Mouse (Mus musculus) CD4-positive, CD25-positive, alpha-beta regulatory T cell, adult 2 months (primary cell): ENCODE measurements at regions not wholly inside any gene's neighbourhood (a gene's known extent, or its start where the extent isn't known, plus 50 kb on each side); places are given as distances from the start of the nearest gene placed in this dataset.
"Not testable (repeated sequence)": the region's sequence is repeated elsewhere in the genome, so short reads cannot be mapped to it uniquely, and the experiment has no call there.

Experiments used
- DNase-seq: peaks from one replicate; pipeline ENCODE4 v3.0.0-alpha.2; 2012; ENCODE audit warnings: low read depth, low spot score

DNA sequence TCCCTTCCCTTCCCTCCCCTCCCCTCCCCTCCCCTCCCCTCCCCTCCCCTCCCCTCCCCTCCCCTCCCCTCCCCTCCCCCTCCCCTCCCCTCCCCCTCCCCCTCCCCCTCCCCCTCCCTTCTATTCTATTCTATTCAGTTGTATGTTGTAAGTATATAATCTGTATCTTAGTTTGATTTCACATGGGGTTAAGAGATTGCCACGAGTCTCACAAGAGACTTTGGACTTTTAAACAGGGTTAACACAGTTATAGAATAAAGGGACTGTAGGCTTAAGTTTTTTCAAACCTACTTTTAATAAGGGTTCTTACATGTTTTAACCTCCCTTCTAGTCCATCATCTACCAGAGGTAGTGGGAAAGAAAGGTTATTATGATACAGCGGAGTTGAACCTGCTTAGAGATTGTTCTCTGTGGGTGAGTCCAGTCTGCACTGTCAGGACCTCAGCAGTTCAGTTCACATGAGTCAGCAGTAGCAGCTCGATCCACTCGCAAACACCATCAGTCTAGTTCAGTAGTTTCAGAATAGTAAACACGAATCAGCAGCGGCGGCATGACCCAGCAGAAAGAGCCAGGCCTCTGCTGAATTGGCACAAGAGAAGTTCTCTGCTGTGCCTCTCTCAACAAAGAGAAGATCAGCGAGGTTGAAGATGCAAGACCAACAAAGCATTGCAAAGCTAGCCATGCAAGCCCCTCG is 116.8 kb upstream of the Shb start:
- no peak for DNase-seq

DNA sequence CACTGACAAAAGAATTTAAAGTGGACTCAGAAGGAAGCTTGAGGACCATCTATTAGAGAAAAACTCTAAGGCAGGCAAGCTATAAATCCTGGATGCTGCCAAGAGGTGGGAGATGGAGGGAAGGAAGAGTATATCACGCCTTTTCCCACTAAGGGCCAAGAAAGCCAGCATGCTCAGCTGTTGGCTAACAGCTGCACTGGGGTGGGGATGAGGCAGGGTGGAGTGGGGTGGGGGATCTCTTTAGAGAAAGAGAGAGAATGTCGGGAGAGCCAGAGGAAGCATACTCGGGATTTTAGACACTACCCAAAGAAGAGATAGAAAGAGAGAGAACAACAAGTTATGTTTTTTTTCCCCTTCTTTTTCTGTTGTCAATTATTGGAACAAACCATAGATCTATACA is 115.2 kb upstream of the Shb start:
- no peak for DNase-seq

DNA sequence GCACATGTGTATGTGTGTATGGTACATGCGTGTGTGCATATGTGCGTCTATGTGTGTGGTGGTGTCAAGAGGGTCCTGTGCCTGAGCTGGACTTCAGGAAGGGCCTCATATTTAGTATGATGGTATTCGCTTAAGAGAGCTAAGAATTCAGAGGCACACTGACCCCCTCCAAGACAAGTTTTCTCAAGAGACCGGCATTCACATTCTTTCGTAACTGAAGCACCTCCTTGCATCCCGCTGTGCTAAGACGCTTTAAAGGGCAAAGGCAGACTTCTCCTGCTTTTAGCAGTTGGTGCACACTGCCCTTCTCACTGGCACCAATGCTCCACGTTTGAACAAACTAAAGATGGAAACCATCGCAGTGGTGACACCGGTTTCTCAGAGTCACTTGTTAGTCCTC is 110.3 kb upstream of the Shb start:
- no peak for DNase-seq

DNA sequence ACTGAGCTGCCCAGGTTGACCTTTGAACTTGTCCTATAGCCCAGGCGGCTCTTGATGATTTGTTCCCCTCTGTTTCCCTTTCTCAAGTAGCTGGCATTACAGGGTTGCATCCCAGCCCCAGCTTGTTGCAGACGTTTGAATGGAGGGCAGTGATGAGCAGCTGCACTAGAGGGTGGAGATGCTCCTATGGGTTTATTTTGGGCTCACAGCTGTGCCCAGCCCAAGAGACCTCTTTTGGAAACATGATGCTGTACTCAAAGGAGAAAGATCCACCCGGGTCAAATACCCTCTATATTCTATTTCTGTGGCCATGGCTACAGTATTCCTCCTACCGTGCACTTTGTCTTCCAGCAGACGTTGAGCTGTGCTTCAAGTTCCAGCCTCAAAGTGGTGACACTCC is 109.0 kb upstream of the Shb start:
- no peak for DNase-seq

DNA sequence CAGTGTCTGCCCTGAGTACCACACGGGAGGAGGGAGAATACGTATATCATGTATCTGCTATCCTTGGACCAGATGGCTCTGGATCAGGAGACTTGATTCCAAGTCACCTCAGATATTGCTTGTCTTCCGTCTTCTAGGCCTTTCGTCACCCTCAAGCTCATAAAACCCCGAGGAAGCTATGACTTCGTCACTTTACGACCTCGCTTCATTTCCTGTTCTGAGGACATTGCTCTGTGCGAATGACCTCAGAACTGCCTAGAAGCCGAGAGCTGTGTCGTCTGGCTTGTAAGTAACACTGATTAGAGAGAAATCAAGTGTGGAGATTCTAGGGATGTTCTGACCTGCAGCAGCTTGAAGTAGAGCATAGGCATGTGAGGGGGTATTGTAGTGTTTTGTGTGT is 108.4 kb upstream of the Shb start:
- DNase-seq, result no peak

DNA sequence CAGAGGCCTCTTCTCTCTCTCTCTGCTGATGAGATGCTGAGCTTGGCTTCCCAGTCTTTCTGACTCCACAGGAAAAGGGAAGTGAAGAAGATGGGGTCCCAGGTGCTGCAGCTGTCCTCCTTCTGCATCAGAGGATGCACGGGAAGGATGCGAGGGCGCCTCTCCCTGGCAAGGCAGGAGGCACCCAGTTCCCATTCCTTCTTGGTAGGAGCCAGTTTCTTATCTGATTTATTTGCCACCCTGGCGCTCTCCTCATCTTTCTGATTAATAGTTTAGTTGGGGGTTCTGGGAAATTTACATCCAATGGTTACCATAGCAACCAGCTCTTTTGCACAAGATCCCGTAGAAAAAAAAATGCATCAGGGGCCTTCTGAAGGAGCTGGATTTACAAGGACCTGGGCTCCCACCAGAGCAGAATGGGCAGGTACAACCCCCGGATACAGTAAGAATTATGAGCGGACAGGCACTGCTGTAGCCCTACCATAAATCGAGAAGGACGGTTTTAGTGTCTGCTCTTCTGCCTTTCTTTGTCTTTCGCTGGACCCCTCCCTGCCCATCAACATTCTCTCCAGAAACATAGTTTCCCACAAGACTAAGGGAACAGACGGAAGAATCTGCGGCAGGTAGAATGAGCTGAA is 107.2 kb upstream of the Shb start:
- no peak for DNase-seq

DNA sequence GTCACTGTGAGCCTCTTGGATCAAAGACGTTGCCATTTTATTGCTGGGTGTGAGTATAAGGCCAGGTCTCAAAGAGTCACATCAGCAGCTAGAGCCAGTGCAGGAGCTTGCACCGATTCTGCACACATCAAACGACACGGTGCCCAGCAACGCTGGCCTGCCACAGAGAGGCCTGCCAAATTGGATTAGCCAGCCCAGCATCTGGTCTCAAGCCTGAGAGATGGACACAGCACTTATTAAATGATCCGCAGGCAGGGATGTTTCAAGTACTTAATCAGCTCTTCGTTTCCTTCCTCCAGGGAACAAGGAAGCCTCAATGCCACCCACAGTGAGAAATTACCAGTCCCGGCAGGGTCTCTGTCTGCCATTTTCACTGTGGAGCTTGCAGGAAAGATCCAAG is 106.1 kb upstream of the Shb start:
- DNase-seq, result no peak

DNA sequence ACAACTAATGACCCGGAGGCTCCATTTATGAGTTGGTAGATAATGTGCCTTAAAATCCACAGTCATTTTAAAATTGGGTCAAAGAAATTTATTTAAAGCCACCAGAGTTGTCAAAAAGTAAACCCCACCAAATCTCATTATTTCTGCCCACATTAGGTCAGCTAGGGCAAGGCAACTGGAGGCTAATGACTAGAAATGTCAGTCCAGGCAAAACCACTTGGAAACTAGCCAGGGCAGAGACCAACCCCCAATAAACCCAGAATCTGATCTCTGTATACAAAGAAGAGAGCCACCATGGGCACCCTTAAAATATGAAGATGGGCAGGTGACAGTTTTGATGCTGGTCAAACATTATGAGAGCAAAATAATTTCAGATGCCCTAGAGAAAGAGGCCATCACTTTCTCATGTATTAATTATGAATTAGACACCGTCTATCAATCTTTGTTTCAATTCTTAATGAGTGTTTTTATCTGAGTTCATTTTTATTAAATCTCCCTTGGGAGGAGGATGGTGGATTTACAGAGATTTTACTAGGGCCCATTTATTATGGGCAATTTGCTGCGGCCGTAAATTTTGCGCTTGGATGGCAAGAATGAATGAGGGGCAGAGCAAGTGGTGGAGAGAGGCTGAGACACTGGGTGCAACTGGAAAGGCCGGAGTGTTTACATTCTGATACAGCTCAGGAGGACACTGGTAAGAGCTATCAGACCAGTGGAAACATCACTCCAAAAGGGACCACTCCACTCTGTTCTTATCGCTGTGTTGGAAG is 99.2 kb upstream of the Shb start:
- no peak for DNase-seq

DNA sequence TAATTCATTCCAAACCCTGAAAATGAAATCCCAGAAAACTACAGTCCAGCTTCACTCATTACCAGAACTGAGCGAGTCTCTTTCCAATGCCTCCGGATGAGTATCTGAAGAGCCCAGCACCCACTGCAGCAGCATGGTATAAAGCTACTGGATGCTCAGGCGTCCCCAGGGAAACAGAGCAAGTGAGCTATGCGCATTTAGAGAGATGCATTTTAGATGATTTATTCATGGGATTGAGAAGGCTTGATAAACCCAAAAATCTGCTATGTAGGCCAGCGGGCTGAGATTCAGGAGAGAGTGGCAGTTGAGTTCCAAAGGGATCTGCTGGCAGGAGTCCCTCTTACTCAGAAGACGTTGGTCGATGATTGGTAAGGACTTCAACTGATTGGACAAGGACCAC is 93.4 kb upstream of the Shb start:
- DNase-seq, result no peak

DNA sequence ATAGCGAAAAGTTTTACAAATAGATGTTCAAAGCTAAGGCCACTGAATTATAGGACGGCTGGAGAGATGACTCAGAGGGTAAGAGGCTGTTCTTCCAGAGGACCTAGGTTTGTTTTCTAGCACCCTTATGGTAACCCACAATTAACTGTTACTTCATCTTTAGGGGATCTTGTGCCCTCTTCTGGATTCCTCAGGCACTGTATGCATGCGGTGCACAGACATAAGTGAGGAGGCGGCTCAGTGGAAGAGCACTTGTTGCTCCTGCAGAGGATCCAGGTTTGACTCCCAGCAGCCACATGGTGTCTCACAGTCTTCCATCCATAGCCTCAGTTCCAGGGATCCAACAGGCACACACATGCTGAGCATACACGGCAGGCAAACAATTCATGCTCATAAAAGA is 89.7 kb upstream of the Shb start:
- DNase-seq, result peak; percentile 3

DNA sequence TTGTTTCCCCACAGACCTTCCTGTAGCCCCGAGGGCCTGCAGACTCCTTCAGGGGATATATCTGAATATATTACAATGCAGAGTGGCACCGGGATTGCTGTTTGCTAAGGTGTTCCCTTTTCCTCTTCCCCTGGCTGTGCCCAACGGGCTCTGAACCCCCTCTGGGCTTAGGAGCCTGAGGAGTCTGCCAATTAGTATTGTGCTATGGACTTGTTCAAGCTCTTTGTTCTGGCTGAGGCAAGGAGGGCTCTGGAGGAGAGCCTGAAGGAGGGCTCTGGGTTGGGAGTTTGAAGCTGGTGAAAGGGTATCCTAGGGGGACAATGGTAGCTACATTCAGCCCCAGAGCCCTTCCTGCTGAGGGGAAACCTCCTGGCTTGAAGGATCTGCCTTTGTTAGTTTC is 84.9 kb upstream of the Shb start:
- DNase-seq, result no peak

DNA sequence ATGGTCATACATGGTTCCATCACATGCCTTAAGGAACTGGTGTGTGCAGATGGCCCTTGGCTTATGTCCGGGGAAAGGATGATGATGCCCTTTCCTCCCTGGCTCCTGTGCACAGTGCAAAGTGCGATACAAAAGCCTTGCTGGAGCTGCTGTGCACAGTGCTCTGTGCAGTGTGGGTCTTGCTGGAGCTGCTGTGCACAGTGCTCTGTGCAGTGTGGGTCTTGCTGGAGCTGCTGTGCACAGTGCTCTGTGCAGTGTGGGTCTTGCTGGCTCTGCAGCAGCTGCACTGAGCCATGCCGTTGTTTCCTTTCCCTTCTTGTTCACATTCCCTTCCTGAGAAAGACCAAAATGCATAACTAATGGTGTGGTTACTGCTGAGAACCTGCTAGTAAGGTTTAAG is 81.2 kb upstream of the Shb start:
- not testable (repeated sequence) for DNase-seq

DNA sequence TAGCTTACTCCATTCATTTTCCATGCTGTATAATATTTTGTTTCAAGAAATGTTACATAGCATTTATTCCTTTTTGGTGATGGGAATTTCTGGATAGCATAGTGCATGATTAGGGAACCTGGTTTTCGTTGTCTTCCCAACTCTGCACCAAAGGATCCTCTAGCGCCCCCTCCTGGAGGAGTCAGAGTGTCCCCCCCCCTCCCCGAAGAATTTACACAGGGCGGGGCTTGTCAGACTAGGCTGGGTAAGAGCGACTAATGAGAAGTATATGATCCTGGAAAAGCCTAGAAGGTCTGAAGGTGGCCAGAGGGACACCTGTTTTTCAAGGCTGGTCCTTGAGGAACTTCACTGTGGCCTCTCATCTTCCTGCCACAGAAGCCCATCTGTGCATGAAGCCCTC is 79.9 kb upstream of the Shb start:
- DNase-seq, result peak; percentile 61

DNA sequence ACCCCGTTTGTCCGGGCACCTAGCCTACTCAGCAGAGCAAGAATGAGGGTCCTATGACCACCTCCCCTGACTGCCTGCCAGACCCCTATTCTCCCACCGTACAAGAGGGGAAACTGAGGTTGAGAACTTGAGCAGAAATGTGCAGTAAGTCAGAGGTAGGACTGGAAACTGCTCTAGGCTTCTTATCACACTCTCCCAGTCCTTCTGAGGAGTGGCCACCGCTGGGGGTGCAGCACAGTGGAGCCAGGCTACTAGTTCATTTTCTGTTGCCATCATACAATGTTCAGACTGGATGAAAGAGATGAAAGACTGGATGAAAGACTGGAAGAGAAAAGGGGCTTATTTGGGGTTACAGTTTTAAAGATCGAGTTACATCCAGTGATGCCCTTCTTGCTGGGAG is 78.7 kb upstream of the Shb start:
- no peak for DNase-seq

DNA sequence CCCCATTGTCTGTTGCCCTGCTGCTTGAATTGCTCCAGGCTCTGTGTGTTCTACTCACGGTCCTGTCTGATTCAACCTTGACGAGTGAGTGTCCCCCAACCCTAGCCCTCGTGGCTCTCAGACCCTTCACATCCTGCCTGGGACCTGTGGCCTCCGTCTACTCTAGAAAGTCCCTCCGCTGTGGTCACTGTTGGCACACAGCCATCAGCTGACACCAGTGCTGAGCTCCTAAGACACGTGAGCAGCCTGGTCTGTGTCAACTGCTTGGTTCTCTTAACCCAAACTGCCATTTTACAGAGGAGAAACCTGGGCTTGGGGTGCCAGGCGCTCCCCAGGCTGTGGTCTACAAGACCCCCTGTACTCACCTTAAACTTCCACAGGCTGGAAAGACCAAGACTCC is 74.3 kb upstream of the Shb start:
- DNase-seq, result no peak

DNA sequence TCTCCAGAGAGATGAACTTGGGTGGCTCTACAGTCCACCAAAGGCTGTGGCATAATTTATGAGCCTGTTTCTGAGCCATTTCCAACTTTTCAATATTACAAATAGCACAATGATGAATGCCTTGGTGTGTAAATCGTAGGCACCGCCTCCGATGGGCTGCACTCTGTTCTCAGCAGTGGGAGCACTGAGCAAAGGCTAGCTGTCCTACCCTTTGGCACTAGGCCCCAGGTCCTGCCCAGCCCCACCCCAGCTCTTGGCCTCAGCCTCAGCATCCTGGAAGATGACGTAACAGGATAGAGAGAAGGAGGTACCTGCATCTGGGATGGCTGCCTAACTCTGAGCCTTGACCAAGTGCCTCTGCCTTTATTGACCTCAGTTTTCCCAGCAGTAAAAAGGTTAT is 73.4 kb upstream of the Shb start:
- DNase-seq, result no peak

DNA sequence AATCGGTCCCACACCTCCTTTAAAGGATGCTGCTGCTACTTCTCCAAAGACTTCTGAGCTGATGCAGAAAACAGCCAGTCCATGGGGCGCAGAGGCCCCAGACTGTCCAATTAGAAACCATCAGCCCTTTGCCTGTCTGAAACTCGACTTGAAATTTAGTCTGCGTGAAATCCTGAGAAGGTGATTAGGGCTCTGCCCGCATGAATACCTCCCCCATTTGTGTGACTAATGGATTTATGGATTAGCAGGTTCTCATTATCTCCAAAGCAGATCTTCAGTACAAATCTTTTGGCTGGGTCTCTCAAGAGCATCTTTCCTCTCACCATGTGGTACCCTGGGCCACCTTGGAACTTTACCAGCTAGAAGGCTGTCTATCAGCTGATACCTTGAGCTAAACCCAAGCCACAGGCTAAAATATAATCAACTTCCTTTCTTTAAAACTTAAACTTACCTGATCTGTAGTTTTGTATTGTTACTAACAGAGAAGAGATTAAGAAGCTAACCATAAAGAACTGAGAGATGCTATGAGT is 72.1 kb upstream of the Shb start:
- DNase-seq, result no peak

DNA sequence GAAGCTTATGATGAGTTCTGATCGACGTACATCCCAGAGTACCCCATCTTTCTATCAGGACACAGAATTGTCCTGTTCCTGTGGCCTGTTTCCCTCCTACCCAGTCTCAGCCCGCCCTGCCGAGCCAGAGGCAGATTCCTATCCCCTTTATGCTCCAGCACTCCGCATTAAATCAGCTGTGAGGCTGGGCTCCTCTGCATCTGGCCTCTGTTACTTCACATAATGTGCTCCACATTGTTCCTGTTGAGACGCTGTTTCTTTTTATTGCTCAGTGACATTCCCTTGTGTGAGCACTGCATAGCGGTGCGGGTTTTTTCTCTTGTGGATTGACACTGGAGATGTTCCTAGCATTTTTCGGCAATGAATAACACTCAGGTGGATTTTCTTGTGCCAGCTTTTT is 68.2 kb upstream of the Shb start:
- DNase-seq, result no peak

DNA sequence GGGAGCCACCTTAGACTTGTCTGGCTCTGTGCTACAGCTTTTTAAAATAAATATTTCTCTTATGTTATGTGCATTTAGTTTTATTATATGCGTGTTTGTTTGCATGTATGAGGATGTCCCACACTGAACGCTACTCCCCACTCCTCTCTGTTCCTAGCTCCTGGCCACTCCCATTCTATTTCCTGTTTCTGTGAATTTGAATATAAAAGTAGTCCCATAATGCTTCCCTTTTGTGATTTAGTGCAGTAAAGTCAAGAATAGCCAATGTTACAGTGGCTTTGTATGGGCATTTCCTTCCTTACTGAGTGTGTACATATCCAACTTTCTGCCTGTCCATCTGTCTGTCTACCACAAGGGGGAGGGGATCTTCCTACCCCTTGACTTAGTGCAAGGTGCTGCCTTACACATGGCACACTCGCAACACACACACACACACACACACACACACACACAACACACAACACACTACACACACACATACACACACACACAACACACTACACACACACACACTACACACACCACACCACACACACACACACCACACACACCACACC is 61.2 kb upstream of the Shb start:
- no peak for DNase-seq

DNA sequence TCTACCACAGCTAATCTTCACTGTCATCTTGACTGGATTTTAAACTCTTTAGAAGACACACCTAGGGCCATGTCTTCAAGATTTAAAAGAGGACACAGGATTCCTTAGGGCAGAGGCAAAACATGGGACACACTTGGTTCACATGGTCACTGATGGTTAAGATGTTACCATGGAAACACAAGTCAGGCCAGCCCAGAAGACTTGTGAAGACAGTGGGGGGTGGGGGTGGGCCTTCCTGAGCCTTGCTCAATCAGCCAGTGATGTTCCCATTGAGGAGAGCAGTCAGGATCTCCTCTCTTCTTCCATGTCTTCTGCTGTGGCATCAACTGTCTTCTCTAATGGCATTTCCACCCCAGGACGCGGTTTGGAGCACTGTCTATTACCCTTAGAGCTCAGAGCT is 60.5 kb upstream of the Shb start:
- DNase-seq, result no peak

DNA sequence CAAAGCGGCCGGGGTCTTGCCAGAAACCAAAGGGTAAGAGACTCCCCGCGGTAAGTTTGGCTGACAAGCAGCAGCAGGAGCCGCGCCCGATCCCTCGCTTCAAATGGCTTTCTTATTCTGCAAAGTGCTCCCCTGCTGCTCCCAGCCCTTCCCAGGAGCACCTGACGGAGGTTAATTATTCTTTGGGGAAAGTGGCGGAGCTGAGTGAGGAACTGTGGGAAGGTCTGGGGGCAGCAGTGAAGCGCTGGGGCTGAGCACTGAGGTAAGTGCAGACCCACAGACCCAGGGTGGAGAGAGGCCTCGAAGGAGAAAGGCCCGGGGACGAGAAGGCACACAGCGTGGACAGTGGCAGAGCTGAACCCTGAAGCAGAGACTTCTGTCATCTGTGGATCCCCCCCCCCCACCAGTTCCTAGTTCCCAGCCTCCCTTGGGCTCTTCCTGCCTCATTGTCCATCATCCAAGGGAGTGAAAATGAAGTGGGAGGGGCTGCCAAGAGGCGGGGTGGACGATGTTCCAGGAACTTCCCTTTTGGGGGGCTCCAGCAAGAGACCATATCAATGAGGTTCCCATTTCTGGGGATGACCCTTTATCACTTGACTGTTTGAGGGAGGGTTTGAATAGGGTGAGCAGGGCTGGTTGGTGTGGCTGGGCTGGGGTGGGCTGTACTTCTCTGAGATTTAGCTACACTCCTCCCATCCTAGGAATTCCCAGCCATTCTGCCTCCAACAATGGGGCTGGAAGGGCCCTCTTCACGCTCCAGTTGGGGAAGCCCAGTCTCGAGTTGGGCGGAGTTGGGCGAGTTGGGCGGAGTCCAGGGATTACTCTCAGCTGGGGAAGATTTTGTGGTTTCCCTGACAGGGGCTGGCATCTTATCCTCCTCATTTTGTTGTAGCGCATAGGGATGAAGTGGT is 59.4 kb upstream of the Shb start:
- no peak for DNase-seq

DNA sequence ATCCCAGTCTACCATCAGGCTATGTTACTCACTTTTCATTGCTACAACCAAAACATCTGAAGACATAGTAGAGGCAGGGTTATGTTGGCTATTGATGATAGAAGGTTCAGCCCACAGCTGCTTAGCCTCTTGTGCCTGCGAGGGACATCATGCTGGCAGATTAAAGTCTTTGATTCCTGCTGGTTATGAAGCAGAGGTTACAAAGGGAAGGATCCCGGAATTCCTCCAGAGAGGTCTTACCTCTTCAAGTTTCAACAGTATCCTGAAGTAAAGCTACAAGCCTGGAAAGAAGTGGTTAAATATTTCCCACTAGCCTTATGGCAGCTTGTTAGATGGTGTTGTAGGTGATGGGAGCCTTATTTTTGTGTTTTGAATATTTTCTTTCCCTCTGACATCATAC is 58.6 kb upstream of the Shb start:
- no peak for DNase-seq
